Comparison of ENCODE assay signal across 8 mouse cellular contexts in the genomic region with DNA sequence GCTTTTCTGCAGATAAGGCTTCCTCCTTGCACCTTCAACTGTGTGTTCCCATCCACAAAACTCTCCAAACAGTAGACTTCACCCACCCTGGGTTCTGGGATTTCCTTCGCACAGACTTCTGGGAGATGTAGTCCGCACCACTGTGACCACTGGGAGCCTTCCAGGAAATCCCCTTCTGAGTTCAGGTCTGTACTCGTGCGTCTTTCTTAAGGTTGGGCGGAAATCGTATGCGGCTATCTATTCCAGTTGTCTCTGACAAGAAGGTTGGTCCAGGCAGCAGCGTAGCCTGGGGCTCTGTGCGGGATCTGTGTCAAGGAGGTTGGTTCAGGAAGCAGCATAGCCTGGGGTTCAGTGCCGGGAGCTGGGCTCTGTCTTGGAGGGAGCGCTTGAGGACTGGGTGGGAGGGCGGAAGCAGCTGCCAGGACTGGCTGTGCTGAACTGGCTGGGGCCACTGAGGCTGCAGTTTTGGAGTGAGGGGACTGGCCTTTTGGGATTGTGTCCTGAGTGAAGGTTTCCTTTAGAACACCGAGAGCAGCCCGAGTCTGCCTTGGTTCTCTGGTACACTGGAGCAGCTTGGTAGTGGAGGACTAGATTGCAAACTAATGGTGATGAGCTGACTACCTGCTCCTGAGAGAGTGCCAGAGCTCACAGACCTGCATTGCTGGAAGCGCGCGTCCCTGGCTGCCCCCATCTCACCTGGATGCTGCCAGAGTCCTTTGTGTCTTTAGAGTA. TPM values are rescaled to one million over a fixed set of nuclear protein-coding genes. Genes with fewer than 3 reads are reported as not detected.
DNase-seq lines count a peak whose midpoint lies in the region; ATAC-seq and TF ChIP-seq lines count a peak whose summit lies in the region.
"Not testable (repeated sequence)": the region's sequence is repeated elsewhere in the genome, so short reads cannot be mapped to it uniquely, and the experiment has no call there.

A gene (plus strand): TSS at position 192 of the 732 bp plus-strand sequence.

- H3K4me2 ChIP-seq in intestine, postnatal 0 days (replicated peaks; ENCODE audit: low read depth) = peak within 1 kb of the TSS; percentile 75

- intact Hi-C loops in left cerebral cortex, postnatal 36 days (cut with DNase I) = not testable (repeated sequence)

- peak within 1 kb of the TSS; percentile 62 for H3K9ac ChIP-seq in intestine, postnatal 0 days (ENCODE audit: low read depth, low read length)

- TF ChIP-seq CTCF in intestine, postnatal 0 days (IDR thresholded peaks at IDR 0.05; ENCODE audit: low read depth) = not testable (repeated sequence)

- peak within 1 kb of the TSS; percentile 81 for H3K27ac ChIP-seq in embryonic facial prominence, embryonic 10.5 days (replicated peaks)
- peak within 1 kb of the TSS; percentile 28; the same call in 1 of the 2 replicates for H3K27ac ChIP-seq in intestine, postnatal 0 days (ENCODE audit: low read depth, low read length)
- H3K27ac ChIP-seq in midbrain, embryonic 10.5 days (replicated peaks) = peak within 1 kb of the TSS; percentile 76

- peak; percentile 96 for ATAC-seq in intestine, postnatal 0 days

- H3K27me3 ChIP-seq in embryonic facial prominence, embryonic 10.5 days (replicated peaks; ENCODE audit: low read depth, poor library complexity, severe bottlenecking); intestine, postnatal 0 days (replicated peaks; ENCODE audit: control insufficient read depth, insufficient read depth, low read length); midbrain, embryonic 10.5 days (ENCODE audit: low read depth, poor library complexity, severe bottlenecking): not testable (repeated sequence)

- peak within 1 kb of the TSS; percentile 76 for H3K4me3 ChIP-seq in embryonic facial prominence, embryonic 10.5 days
- H3K4me3 ChIP-seq in intestine, postnatal 0 days (ENCODE audit: low read depth, low read length) = peak within 1 kb of the TSS; percentile 56
- peak within 1 kb of the TSS; percentile 65 for H3K4me3 ChIP-seq in midbrain, embryonic 10.5 days

- peak; percentile 79 for DNase-seq in adrenal gland, adult 8-10 months
- DNase-seq in embryonic facial prominence, embryonic 10.5 days (ENCODE audit: low spot score) = peak; percentile 66
- peak; percentile 23 for DNase-seq in gonadal fat pad, adult 2 months (ENCODE audit: low read depth)
- DNase-seq in left cerebral cortex, postnatal 36 days (ENCODE audit: low spot score in 2 of 2) = peak; percentile 75 to 80
- DNase-seq in midbrain, embryonic 10.5 days (ENCODE audit: low spot score) = peak; percentile 59
- DNase-seq in right cerebral cortex, postnatal 36 days (ENCODE audit: low spot score in 2 of 2) = peak; percentile 58 to 75
- peak; percentile 85 for DNase-seq in yolk sac, embryonic 10.5 days (ENCODE audit: low spot score)

- H3K9me3 ChIP-seq in embryonic facial prominence, embryonic 10.5 days; intestine, postnatal 0 days (ENCODE audit: control insufficient read depth); midbrain, embryonic 10.5 days (replicated peaks): not testable (repeated sequence)

- H3K4me1 ChIP-seq in embryonic facial prominence, embryonic 10.5 days; intestine, postnatal 0 days (replicated peaks; ENCODE audit: control insufficient read depth, insufficient read depth, low read length); midbrain, embryonic 10.5 days: not testable (repeated sequence)

- H3K36me3 ChIP-seq in embryonic facial prominence, embryonic 10.5 days (replicated peaks); intestine, postnatal 0 days (ENCODE audit: control insufficient read depth, insufficient read depth); midbrain, embryonic 10.5 days: not testable (repeated sequence)

- under 1% methylated on average over 17 of the region's 17 CpGs for WGBS in embryonic facial prominence, embryonic 10.5 days
- under 1% methylated on average over 17 of the region's 17 CpGs for WGBS in intestine, postnatal 0 days
- 2% methylated on average over 17 of the region's 17 CpGs for WGBS in midbrain, embryonic 10.5 days

RNA-seq across cellular contexts. Expression of the gene that starts here (rescaled TPM):
- total RNA-seq in adrenal gland, adult 8-10 months (2022) = 1 to 10 TPM; 5.6 to 9.3 (median 6.9) TPM
- polyA plus RNA-seq in embryonic facial prominence, embryonic 10.5 days (2016; fragmentation: Nextera tagmentation; extraction: Ambion mirVana) = 7.4 and 7.5 TPM in 2 replicates
- polyA plus RNA-seq in gonadal fat pad, adult 2 months (2012; rRNA removed) = 1.6 and 1.8 TPM in 2 replicates
- 2.9 and 3.9 TPM in 2 replicates for polyA plus RNA-seq in intestine, postnatal 0 days (2015; fragmentation: Nextera tagmentation; extraction: Ambion mirVana)
- 1 to 10 TPM; 4.8 to 6.5 TPM for total RNA-seq in left cerebral cortex, postnatal 36 days (2021)
- polyA plus RNA-seq in midbrain, embryonic 10.5 days (2016; fragmentation: Nextera tagmentation; extraction: Ambion mirVana) = 6.7 and 6.8 TPM in 2 replicates

Comparison
In these comparisons a context has a peak if more than half of its experiments do, and no peak if none do; other contexts are left out.
1. Peak in every context shown above with its lines: DNase-seq, ATAC-seq, H3K4me3 ChIP-seq and H3K27ac ChIP-seq.
2. DNase-seq: peak in every context shown above with its lines; median percentile 85 in yolk sac, embryonic 10.5 days; 79 in adrenal gland, adult 8-10 months; 78 in left cerebral cortex, postnatal 36 days; 66 in right cerebral cortex, postnatal 36 days; 66 in embryonic facial prominence, embryonic 10.5 days; 59 in midbrain, embryonic 10.5 days; 23 in gonadal fat pad, adult 2 months.
3. H3K27ac ChIP-seq: peak in every context shown above with its lines; median percentile 81 in embryonic facial prominence, embryonic 10.5 days; 76 in midbrain, embryonic 10.5 days; 28 in intestine, postnatal 0 days.